Mouse (Mus musculus): ENCODE measurements at regions not wholly inside any gene's neighbourhood (a gene's known extent, or its start where the extent isn't known, plus 50 kb on each side); places are given as distances from the start of the nearest gene placed in this dataset.
"Not testable (repeated sequence)": the region's sequence is repeated elsewhere in the genome, so short reads cannot be mapped to it uniquely, and the experiment has no call there.

GRCm38 (mm10) chr14:104796348-104796965 is 274.0 kb upstream of the Rnf219 start:
- 90% methylated on average over 17 of the region's 17 CpGs for WGBS (ENCODE audit: missing documents)
- Histone ChIP-seq H3K27ac (no peak overlapping the region), H3K4me3 (ENCODE audit: inconsistent target) (no peak overlapping the region), H3K79me2 (ENCODE audit: inconsistent target) (no peaks in the 10 kb centered on the region), H3K36me3 (ENCODE audit: inconsistent target) (no peaks in the 10 kb centered on the region)

GRCm38 (mm10) chr14:104789346-104789745 is 266.9 kb upstream of the Rnf219 start:
- H3K36me3 ChIP-seq (ENCODE audit: inconsistent target): no peaks in the 10 kb centered on the region
- no peaks in the 10 kb centered on the region for H3K79me2 ChIP-seq (ENCODE audit: inconsistent target)
- no peak overlapping the region for H3K4me3 ChIP-seq (ENCODE audit: inconsistent target)
- H3K27ac ChIP-seq: no peak overlapping the region
- WGBS (ENCODE audit: missing documents): 58% methylated on average over 3 of the region's 3 CpGs

GRCm38 (mm10) chr14:104785066-104785465 is 262.6 kb upstream of the Rnf219 start:
- H3K27ac ChIP-seq: no peak overlapping the region
- H3K4me3 ChIP-seq (ENCODE audit: inconsistent target): no peak overlapping the region
- no peaks in the 10 kb centered on the region for H3K36me3 ChIP-seq (ENCODE audit: inconsistent target)
- no peaks in the 10 kb centered on the region for H3K79me2 ChIP-seq (ENCODE audit: inconsistent target)
- WGBS (ENCODE audit: missing documents): 94% methylated on average over 12 of the region's 12 CpGs

GRCm38 (mm10) chr14:104769938-104770337 is 247.5 kb upstream of the Rnf219 start:
- Histone ChIP-seq H3K27ac (no peak overlapping the region), H3K79me2 (ENCODE audit: inconsistent target) (no peaks in the 10 kb centered on the region), H3K4me3 (ENCODE audit: inconsistent target) (no peak overlapping the region), H3K36me3 (ENCODE audit: inconsistent target) (no peaks in the 10 kb centered on the region)
- WGBS (ENCODE audit: missing documents): 14% methylated on average over 4 of the region's 4 CpGs

- no peak overlapping the region for H3K27ac ChIP-seq
- no peaks in the 10 kb centered on the region for H3K36me3 ChIP-seq (ENCODE audit: inconsistent target)
- WGBS (ENCODE audit: missing documents): 83% methylated on average over 3 of the region's 3 CpGs
- no peaks in the 10 kb centered on the region for H3K79me2 ChIP-seq (ENCODE audit: inconsistent target)
- no peak overlapping the region for H3K4me3 ChIP-seq (ENCODE audit: inconsistent target)
These were observed 211.8 kb upstream of the Rnf219 start for GRCm38 (mm10) chr14:104734213-104734612.

- Histone ChIP-seq H3K36me3 (ENCODE audit: inconsistent target) (no peaks in the 10 kb centered on the region), H3K79me2 (ENCODE audit: inconsistent target) (no peaks in the 10 kb centered on the region), H3K27ac (no peak overlapping the region), H3K4me3 (ENCODE audit: inconsistent target) (no peak overlapping the region)
- WGBS (ENCODE audit: missing documents): 73% methylated on average over 1 of the region's 1 CpGs
These were observed 209.6 kb upstream of the Rnf219 start for GRCm38 (mm10) chr14:104732036-104732435.

GRCm38 (mm10) chr14:104731319-104731995 is 209.0 kb upstream of the Rnf219 start:
- Histone ChIP-seq H3K79me2 (ENCODE audit: inconsistent target) (no peaks in the 10 kb centered on the region), H3K4me3 (ENCODE audit: inconsistent target) (no peak overlapping the region), H3K27ac (no peak overlapping the region), H3K36me3 (ENCODE audit: inconsistent target) (no peaks in the 10 kb centered on the region)
- 66% methylated on average over 3 of the region's 3 CpGs for WGBS (ENCODE audit: missing documents)

- not testable (repeated sequence) for H3K36me3 ChIP-seq (ENCODE audit: inconsistent target); H3K27ac ChIP-seq; H3K79me2 ChIP-seq (ENCODE audit: inconsistent target); H3K4me3 ChIP-seq (ENCODE audit: inconsistent target)
- WGBS (ENCODE audit: missing documents): 99% methylated on average over 8 of the region's 24 CpGs
These were observed 193.2 kb upstream of the Rnf219 start for GRCm38 (mm10) chr14:104715651-104716050.

- H3K4me3 ChIP-seq (ENCODE audit: inconsistent target): no peak overlapping the region
- H3K27ac ChIP-seq: no peak overlapping the region
- H3K36me3 ChIP-seq (ENCODE audit: inconsistent target): no peaks in the 10 kb centered on the region
- H3K79me2 ChIP-seq (ENCODE audit: inconsistent target): no peaks in the 10 kb centered on the region
- WGBS (ENCODE audit: missing documents): 96% methylated on average over 8 of the region's 8 CpGs
These were observed 179.9 kb upstream of the Rnf219 start for GRCm38 (mm10) chr14:104702283-104702893.

- H3K27ac ChIP-seq: no peak overlapping the region
- WGBS (ENCODE audit: missing documents): 92% methylated on average over 4 of the region's 4 CpGs
- H3K36me3 ChIP-seq (ENCODE audit: inconsistent target): no peaks in the 10 kb centered on the region
- no peak overlapping the region for H3K4me3 ChIP-seq (ENCODE audit: inconsistent target)
- H3K79me2 ChIP-seq (ENCODE audit: inconsistent target): no peaks in the 10 kb centered on the region
These were observed 176.5 kb upstream of the Rnf219 start for GRCm38 (mm10) chr14:104698962-104699361.

- Histone ChIP-seq H3K36me3 (ENCODE audit: inconsistent target) (no peaks in the 10 kb centered on the region), H3K4me3 (ENCODE audit: inconsistent target) (no peak overlapping the region), H3K79me2 (ENCODE audit: inconsistent target) (no peaks in the 10 kb centered on the region), H3K27ac (no peak overlapping the region)
- WGBS (ENCODE audit: missing documents): 94% methylated on average over 4 of the region's 4 CpGs
These were observed 172.7 kb upstream of the Rnf219 start for GRCm38 (mm10) chr14:104695101-104695500.

GRCm38 (mm10) chr14:104694174-104694803 is 171.8 kb upstream of the Rnf219 start:
- WGBS (ENCODE audit: missing documents): 85% methylated on average over 14 of the region's 14 CpGs
- no peak overlapping the region for H3K4me3 ChIP-seq (ENCODE audit: inconsistent target)
- H3K79me2 ChIP-seq (ENCODE audit: inconsistent target): no peaks in the 10 kb centered on the region
- no peaks in the 10 kb centered on the region for H3K36me3 ChIP-seq (ENCODE audit: inconsistent target)
- no peak overlapping the region for H3K27ac ChIP-seq

- H3K4me3 ChIP-seq (ENCODE audit: inconsistent target): no peak overlapping the region
- 98% methylated on average over 5 of the region's 5 CpGs for WGBS (ENCODE audit: missing documents)
- no peaks in the 10 kb centered on the region for H3K79me2 ChIP-seq (ENCODE audit: inconsistent target)
- no peaks in the 10 kb centered on the region for H3K36me3 ChIP-seq (ENCODE audit: inconsistent target)
- no peak overlapping the region for H3K27ac ChIP-seq
These were observed 170.2 kb upstream of the Rnf219 start for GRCm38 (mm10) chr14:104692616-104693015.

GRCm38 (mm10) chr14:104688440-104688839 is 166.0 kb upstream of the Rnf219 start:
- no peak overlapping the region for H3K4me3 ChIP-seq (ENCODE audit: inconsistent target)
- no peaks in the 10 kb centered on the region for H3K36me3 ChIP-seq (ENCODE audit: inconsistent target)
- WGBS (ENCODE audit: missing documents): 80% methylated on average over 3 of the region's 3 CpGs
- no peak overlapping the region for H3K27ac ChIP-seq
- no peaks in the 10 kb centered on the region for H3K79me2 ChIP-seq (ENCODE audit: inconsistent target)

- Histone ChIP-seq H3K36me3 (ENCODE audit: inconsistent target) (no peaks in the 10 kb centered on the region), H3K79me2 (ENCODE audit: inconsistent target) (no peaks in the 10 kb centered on the region), H3K4me3 (ENCODE audit: inconsistent target) (no peak overlapping the region), H3K27ac (no peak overlapping the region)
- 55% methylated on average over 7 of the region's 7 CpGs for WGBS (ENCODE audit: missing documents)
These were observed 154.4 kb upstream of the Rnf219 start for GRCm38 (mm10) chr14:104676810-104677209.

Measured in macrophage (primary cell).